Mouse (Mus musculus) hindbrain, embryonic 13.5 days (tissue): ENCODE results near the gene Mef2c. TPM values are rescaled to one million over a fixed set of nuclear protein-coding genes. Genes with fewer than 3 reads are reported as not detected.
A peak's percentile ranks its signal among the peaks of the same experiment; 100 is the strongest.

Experiments
- ATAC-seq: fragments of 200-750 bp; cut with Nextera tagmentation; 2 replicates; pipeline ENCODE4 v1.8.0; 2017; ENCODE audit warnings: moderate TSS enrichment; ENCODE audit not compliant: low FRiP score
- H3K27ac ChIP-seq: fragments of 300-500 bp; sonication (generic); 2 replicates; pipeline ENCODE4 v1.5.1; 2015; ENCODE audit warnings: inconsistent platforms, mild to moderate bottlenecking, moderate library complexity
- H3K27me3 ChIP-seq: fragments of 300-500 bp; sonication (generic); 2 replicates; pipeline ENCODE4 v1.6.1; 2015; ENCODE audit warnings: mild to moderate bottlenecking, inconsistent platforms
- H3K36me3 ChIP-seq: fragments of 300-500 bp; sonication (generic); 2 replicates; pipeline ENCODE4 v1.6.1; 2015; ENCODE audit warnings: mild to moderate bottlenecking, inconsistent platforms
- H3K4me1 ChIP-seq: fragments of 300-500 bp; sonication (generic); replicated peaks from 2 replicates; pipeline ENCODE4 v1.6.1; 2015; ENCODE audit warnings: inconsistent platforms
- H3K4me2 ChIP-seq: fragments of 300-500 bp; sonication (generic); 2 replicates; pipeline ENCODE4 v1.6.1; 2015; ENCODE audit warnings: inconsistent platforms, mild to moderate bottlenecking, moderate library complexity
- H3K4me3 ChIP-seq: fragments of 300-500 bp; sonication (generic); 2 replicates; pipeline ENCODE4 v1.5.1; 2015; ENCODE audit warnings: mild to moderate bottlenecking, inconsistent platforms
- H3K9ac ChIP-seq: fragments of 300-500 bp; sonication (generic); 2 replicates; pipeline ENCODE4 v1.6.1; 2015; ENCODE audit warnings: mild to moderate bottlenecking, inconsistent platforms
- H3K9me3 ChIP-seq: fragments of 300-500 bp; sonication (generic); 2 replicates; pipeline ENCODE4 v1.6.1; 2016; ENCODE audit warnings: inconsistent platforms
- WGBS: fragments of 180-500 bp; shearing (Covaris S2); methylation state at CpG from one replicate; pipeline ENCODE4 v1.1.7; 2015; 5-methylcytosine and 5-hydroxymethylcytosine counted together
- polyA plus RNA-seq: library from polyadenylated mRNA; unstranded; fragments of >200 nt; fragmentation: Nextera tagmentation; extraction: Ambion mirVana; gene quantifications from 2 replicates; pipeline ENCODE4 v1.2.1, GENCODE M21; 2015

The Mef2c gene
- polyA plus RNA-seq, 1 experiment from 2014 or later = 23.2 TPM

DNA sequence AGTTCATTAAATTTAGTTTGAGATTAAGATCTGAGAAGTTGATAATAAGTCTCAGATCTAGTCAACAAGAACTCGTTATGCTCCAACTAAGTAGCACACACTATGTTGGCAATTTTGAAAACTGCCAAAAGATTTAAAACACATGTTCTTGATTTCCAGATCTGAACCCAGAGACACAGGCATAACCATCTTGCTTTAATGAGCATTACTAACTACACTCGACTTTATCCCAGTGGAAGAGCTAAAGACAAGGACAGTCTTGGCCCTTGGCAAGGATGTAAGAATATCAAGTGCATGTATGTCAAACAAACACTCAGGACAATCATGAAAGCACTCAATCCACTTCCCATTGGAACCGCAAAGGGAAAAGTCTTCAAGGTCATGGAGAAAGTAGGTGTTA, 11.8 kb upstream of the Mef2c start:
- Histone ChIP-seq H3K4me2 (no peak overlapping the region), H3K27me3 (no peaks in the 10 kb centered on the region), H3K9me3 (no peaks in the 10 kb centered on the region), H3K9ac (no peak overlapping the region), H3K4me3 (no peak overlapping the region), H3K36me3 (no peaks in the 10 kb centered on the region), H3K4me1 (no peaks in the 10 kb centered on the region), H3K27ac (no peak overlapping the region)
- no peak for ATAC-seq
- 85% methylated on average over 3 of the region's 3 CpGs for WGBS

DNA sequence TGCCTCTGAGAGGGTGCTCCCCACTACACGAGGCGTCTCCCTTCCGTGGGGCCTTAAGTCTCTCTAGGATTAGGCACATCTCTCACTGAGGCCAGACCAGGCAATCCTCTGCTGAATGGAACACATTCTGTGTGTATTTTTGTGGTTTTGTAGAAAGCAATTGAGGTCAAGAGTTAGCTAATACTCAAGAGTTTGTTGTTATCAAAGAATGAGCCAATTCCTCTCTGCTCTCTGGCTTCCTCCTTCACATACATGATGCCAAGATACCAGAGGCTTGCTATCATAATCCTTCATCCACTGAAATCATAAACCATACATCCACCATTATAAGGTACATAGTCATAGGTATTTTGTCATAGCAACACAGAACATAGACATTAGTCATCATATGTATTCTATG, 6.1 kb upstream of the Mef2c start:
- H3K4me3 ChIP-seq = no peak overlapping the region
- no peak overlapping the region for H3K27ac ChIP-seq
- H3K9ac ChIP-seq = no peak overlapping the region
- H3K9me3 ChIP-seq = no peaks in the 10 kb centered on the region
- 89% methylated on average over 3 of the region's 3 CpGs for WGBS
- no peak for ATAC-seq
- H3K36me3 ChIP-seq = no peaks in the 10 kb centered on the region
- no peak overlapping the region for H3K4me2 ChIP-seq
- H3K4me1 ChIP-seq = no peaks in the 10 kb centered on the region
- no peaks in the 10 kb centered on the region for H3K27me3 ChIP-seq

GRCm38 (mm10) chr13:83499526-83499925, 4.3 kb upstream of the Mef2c start:
- Histone ChIP-seq H3K36me3 (no peaks in the 10 kb centered on the region), H3K9me3 (no peaks in the 10 kb centered on the region), H3K4me1 (no peaks in the 10 kb centered on the region), H3K27ac (no peak overlapping the region), H3K27me3 (no peaks in the 10 kb centered on the region), H3K4me3 (no peak overlapping the region), H3K4me2 (no peak overlapping the region), H3K9ac (no peak overlapping the region)
- no peak for ATAC-seq
- 50% methylated on average over 4 of the region's 4 CpGs for WGBS

- 93% methylated on average over 1 of the region's 1 CpGs for WGBS
- Histone ChIP-seq H3K4me2 (no peak overlapping the region), H3K4me1 (no peaks in the 10 kb centered on the region), H3K4me3 (no peak overlapping the region), H3K9me3 (no peaks in the 10 kb centered on the region), H3K9ac (no peak overlapping the region), H3K27ac (no peak overlapping the region), H3K36me3 (no peaks in the 10 kb centered on the region), H3K27me3 (no peaks in the 10 kb centered on the region)
- no peak for ATAC-seq
These were observed 3.9 kb downstream of the Mef2c start for GRCm38 (mm10) chr13:83507687-83508086.

DNA sequence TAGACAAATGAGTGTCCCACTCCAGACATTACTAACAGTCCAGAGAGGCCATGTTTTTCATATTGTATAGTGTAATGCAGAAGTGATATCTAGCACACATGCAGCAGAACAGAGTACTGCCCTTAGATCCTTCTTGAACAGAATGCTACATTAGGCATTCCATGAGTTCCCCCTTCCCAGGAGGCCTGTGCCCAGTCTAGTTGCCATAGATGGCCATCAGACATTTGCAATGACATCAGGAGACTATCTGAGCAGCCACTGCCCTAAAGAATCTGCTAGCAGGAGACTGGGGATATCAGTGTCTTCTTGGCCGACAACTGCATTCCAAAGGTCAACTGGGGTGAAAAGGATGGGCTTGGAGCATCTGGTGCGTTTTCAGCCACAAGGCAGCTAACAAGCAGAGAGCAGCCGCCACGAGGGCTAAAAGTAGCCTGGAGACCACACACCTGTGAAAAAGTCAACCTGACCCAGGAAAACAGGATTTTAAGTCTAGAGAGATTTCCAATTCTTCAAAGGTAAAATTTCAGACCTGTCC, 11.2 kb downstream of the Mef2c start:
- WGBS = 60% methylated on average over 4 of the region's 4 CpGs

DNA sequence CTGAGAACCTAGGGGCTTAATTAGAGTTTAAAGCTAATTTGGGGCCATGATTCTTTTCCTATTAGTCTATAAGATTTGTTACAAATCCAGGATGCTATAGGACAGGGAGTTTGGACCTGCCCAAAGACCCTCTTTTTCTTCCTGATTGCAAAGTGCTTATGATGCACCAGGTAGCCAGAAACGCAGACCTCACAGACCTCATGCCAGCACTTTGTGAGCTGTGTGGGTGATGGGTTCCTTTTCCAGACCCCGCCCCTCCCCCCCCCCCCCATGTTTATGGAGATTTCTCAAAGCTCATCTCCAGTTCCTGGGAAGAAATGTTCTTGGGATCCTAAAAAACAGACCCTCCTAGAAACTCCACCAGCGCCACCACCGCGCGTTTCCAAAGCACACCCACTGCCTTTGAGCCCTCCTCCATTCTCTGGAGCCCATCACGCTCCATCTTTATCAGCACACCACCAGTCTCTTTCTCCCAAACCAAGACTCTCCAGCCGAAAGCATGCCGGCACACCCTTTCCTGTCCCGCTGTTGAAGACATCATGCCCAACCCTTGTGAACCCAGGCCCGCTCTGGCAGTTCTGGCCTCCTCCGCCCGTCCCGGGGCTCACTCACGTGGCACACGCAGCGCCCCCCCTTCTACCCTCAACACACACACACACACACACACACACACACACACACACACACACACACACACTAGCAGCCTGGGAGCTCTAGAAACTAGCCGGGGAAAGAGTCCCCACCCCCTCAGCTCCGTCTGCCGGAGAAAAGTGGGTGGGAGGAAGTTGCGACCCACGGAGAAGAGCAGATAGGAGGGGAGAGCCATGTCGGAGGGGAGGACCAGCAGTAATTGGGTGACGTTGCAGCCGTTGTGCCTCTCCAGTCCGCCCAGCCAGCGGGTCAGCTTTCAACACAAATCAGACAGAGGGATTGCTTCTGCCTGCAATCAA, 14.1 kb downstream of the Mef2c start:
- Histone ChIP-seq H3K9me3 (no peaks in the 10 kb centered on the region), H3K4me2 (peak overlapping the region; percentile 64), H3K27ac (peak overlapping the region; percentile 87), H3K27me3 (0 out of 2 replicates have a peak, but pooled peaks cover 4% of the 10 kb centered on the region), H3K4me1 (no peaks in the 10 kb centered on the region), H3K9ac (peak overlapping the region; percentile 77), H3K36me3 (no peaks in the 10 kb centered on the region), H3K4me3 (peak overlapping the region; percentile 49)
- WGBS = under 1% methylated on average over 27 of the region's 27 CpGs
- peak; percentile 93 for ATAC-seq

More for the DNA sequence above, 11.2 kb downstream of the Mef2c start:
- H3K9me3 ChIP-seq = no peaks in the 10 kb centered on the region
- H3K4me2 ChIP-seq = no peak overlapping the region
- no peak overlapping the region for H3K4me3 ChIP-seq
- H3K4me1 ChIP-seq = no peaks in the 10 kb centered on the region
- H3K27me3 ChIP-seq = 0 out of 2 replicates have a peak, but pooled peaks cover 4% of the 10 kb centered on the region
- H3K9ac ChIP-seq = no peak overlapping the region
- H3K36me3 ChIP-seq = no peaks in the 10 kb centered on the region
- no peak overlapping the region for H3K27ac ChIP-seq
- ATAC-seq = no peak

- H3K4me1 ChIP-seq = 0 out of 2 replicates have a peak, but pooled peaks cover 5% of the 10 kb centered on the region
- no peak for ATAC-seq
- no peaks in the 10 kb centered on the region for H3K9me3 ChIP-seq
- H3K4me3 ChIP-seq = no peak overlapping the region
- H3K27me3 ChIP-seq = no peaks in the 10 kb centered on the region
- no peak overlapping the region for H3K27ac ChIP-seq
- no peaks in the 10 kb centered on the region for H3K36me3 ChIP-seq
- H3K9ac ChIP-seq = no peak overlapping the region
- H3K4me2 ChIP-seq = no peak overlapping the region
- 69% methylated on average over 4 of the region's 4 CpGs for WGBS
These were observed 17.0 kb downstream of the Mef2c start for GRCm38 (mm10) chr13:83520807-83521206.

DNA sequence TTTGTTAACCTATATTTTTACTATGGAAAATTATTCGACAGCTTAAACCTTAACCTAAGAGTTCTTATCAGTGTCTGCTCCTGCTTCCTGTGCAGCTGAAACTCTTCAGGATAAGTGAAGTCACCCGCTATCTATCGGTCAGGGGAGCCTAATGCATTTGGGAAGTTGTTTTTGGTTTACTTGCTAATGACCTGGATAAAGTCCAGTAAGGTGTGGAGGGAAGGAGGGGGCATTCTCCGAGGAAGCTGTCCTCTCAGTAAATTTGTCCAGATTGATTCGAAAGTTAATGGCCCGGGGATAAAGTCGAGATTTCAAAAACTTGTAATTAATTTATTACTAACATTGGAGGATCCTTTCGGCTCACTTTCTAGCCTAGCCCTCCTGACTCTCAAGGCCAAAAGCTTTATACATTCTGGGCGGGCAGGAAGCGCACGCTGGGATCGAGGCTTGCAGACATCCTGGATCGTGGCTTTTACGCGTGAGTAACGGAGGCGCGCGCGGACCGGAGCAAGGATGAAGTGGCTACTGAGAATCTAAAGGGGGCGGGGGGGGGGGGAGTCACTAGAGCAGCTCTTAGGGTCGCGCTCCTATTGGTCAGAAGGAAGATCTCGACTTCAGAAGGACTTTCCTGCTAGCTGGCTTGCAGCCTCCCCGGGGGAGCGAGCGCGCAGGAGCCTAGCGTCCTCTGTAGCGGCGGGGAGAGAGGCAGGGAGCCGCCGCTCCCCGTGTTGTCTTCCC, 19.6 kb downstream of the Mef2c start:
- peak overlapping the region; percentile 78 for H3K4me2 ChIP-seq
- peak overlapping the region; percentile 63 for H3K4me3 ChIP-seq
- no peaks in the 10 kb centered on the region for H3K9me3 ChIP-seq
- peak; percentile 73 for ATAC-seq
- no peak overlapping the region; the same call in 1 of the 2 replicates for H3K27ac ChIP-seq
- no peaks in the 10 kb centered on the region for H3K36me3 ChIP-seq
- peak overlapping the region; percentile 78 for H3K9ac ChIP-seq
- WGBS = 1% methylated on average over 35 of the region's 35 CpGs
- H3K4me1 ChIP-seq = 0 out of 2 replicates have a peak, but pooled peaks cover 5% of the 10 kb centered on the region
- no peaks in the 10 kb centered on the region for H3K27me3 ChIP-seq

DNA sequence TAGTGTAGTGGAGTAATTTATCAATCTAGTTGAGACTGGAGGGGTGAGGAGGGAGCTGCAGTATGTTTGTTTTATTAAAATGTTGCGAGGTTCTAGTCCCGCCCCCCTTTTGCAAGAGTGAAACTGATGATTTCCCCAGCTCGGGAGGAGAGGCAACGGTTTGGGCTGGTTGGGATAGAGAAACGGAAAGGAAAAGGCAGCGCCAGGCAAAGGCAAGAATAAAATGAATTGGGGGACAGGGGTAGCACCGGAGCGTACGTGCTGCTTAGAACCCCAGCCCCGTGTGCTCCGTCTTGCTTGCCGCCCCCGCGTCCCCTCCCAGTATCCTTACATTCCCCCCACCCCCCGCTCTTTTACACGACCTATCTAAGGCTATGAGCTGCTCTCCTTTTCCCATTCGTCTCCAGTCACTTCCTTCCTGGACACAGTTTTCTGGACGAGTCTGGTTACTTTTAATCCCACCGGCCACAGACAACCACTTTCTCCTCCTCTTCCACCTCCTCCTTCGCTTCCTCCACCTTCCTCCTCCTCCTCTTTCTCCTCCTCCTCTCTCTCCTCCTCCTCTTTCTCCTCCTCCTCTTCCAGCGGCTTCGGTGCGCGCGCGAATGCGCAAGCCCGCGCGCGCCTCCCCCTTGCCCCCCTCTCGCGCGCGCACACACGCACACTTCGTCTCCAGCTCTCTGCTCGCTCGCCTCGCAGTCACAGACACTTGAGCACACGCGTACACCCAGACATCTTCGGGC, 20.5 kb downstream of the Mef2c start:
- WGBS = under 1% methylated on average over 43 of the region's 43 CpGs
- Histone ChIP-seq H3K9ac (peak overlapping the region; percentile 78), H3K4me2 (peak overlapping the region; percentile 78), H3K4me3 (peak overlapping the region; percentile 63), H3K27me3 (no peaks in the 10 kb centered on the region), H3K4me1 (0 out of 2 replicates have a peak, but pooled peaks cover 5% of the 10 kb centered on the region), H3K9me3 (no peaks in the 10 kb centered on the region), H3K27ac (peak overlapping the region; percentile 87), H3K36me3 (no peaks in the 10 kb centered on the region)
- peak; percentile 88 for ATAC-seq

GRCm38 (mm10) chr13:83524902-83525715, 21.3 kb downstream of the Mef2c start:
- Histone ChIP-seq H3K27me3 (no peaks in the 10 kb centered on the region), H3K4me1 (0 out of 2 replicates have a peak, but pooled peaks cover 5% of the 10 kb centered on the region), H3K36me3 (no peaks in the 10 kb centered on the region), H3K4me3 (peak overlapping the region; percentile 63), H3K27ac (peak overlapping the region; percentile 87; the same call in 1 of the 2 replicates), H3K4me2 (peak overlapping the region; percentile 78), H3K9ac (peak overlapping the region; percentile 78), H3K9me3 (no peaks in the 10 kb centered on the region)
- ATAC-seq = no peak
- WGBS = 19% methylated on average over 7 of the region's 7 CpGs

DNA sequence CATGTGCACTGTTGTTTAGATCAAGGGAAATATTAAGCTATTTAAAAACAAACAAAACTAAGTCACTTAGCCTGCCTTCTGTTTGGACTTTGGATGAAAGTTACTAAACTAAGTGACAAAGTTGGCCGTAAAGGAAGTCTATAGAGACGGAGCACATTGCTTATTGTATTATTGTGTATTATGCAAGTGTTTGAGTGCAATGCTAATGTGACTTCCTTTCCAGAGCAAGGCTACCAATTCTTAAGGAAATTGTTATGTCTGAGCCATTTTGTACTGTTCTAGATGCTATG, 21.8 kb downstream of the Mef2c start:
- H3K9ac ChIP-seq = no peak overlapping the region
- H3K4me3 ChIP-seq = peak overlapping the region; percentile 63
- WGBS = 65% methylated on average over 2 of the region's 2 CpGs
- H3K4me1 ChIP-seq = 0 out of 2 replicates have a peak, but pooled peaks cover 5% of the 10 kb centered on the region
- no peaks in the 10 kb centered on the region for H3K27me3 ChIP-seq
- H3K27ac ChIP-seq = no peak overlapping the region
- ATAC-seq = no peak
- peak overlapping the region; percentile 78 for H3K4me2 ChIP-seq
- H3K9me3 ChIP-seq = no peaks in the 10 kb centered on the region
- no peaks in the 10 kb centered on the region for H3K36me3 ChIP-seq
